Mouse (Mus musculus): ENCODE data around the gene 6030468B19Rik. TPM values are rescaled to one million over a fixed set of nuclear protein-coding genes. Genes with fewer than 3 reads are reported as not detected.

6030468B19Rik gene
- total and polyA plus RNA-seq, 3 experiments: 2.7 to 5.1 TPM; not detected in 1

DNA sequence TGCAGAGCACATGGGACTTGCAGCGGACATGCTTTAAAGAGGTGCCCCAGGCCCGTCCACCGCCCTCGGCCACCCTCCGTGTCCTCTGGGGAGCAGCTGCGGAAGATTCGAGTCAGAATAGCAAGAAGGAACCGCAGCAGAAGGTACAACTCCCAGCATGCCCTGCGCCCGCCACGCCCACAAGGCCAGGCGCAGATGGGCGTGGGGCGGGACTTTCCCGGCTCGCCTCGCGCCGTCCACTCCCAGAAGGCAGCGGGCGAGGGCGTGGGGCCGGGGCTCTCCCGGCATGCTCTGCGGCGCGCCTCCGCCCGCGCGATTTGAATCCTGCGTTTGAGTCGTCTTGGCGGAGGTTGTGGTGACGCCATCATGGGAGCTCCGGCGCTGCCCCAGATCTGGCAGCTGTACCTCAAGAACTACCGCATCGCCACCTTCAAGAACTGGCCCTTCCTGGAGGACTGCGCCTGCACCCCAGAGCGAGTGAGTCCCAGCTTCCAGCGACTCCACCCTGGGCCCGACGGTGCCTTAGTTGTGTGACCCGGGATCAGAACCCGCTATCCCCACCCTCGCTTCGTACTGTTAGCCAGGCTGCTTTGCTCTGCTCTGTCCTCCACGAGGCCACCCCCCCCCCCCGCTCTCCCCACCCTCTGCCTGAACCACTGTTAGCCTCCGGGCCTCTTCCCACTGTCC, 51.7 kb downstream of the 6030468B19Rik start, which contains the start of gene Birc5 (continued):
- TF ChIP-seq ZKSCAN1 (IDR thresholded peaks at IDR 0.05; ENCODE audit: low read depth, low read length) (no peak), E2F4 (IDR thresholded peaks at IDR 0.05; ENCODE audit: borderline replicate concordance, low read depth, low read length) (peak; percentile 93; the same call in 1 of the 2 replicates), TCF12 (IDR thresholded peaks at IDR 0.05; ENCODE audit: low read depth, low read length) (peak; percentile 62), ZNF384 (IDR thresholded peaks at IDR 0.05; ENCODE audit: low read depth, low read length) (no peak), POLR2A (IDR thresholded peaks at IDR 0.05; ENCODE audit: control insufficient read depth in 1 of 2, insufficient read depth in 1 of 2, low read depth in 1 of 2, low read length in 2 of 2, poor library complexity in 1 of 2) (peak; percentile 87 to 99), POLR2AphosphoS5 (IDR thresholded peaks at IDR 0.05; ENCODE audit: borderline replicate concordance, low read depth, low read length) (0 out of 2 replicates have a peak, but pooled peaks have one; percentile 46), RCOR1 (IDR thresholded peaks at IDR 0.05; ENCODE audit: low read depth, low read length) (no peak), SIN3A (IDR thresholded peaks at IDR 0.05; ENCODE audit: low read length) (peak; percentile 84; the same call in 1 of the 2 replicates), MYB (IDR thresholded peaks at IDR 0.05; ENCODE audit: low read depth, low read length) (no peak), JUND (IDR thresholded peaks at IDR 0.05; ENCODE audit: low read depth, low read length) (no peak), USF1 (IDR thresholded peaks at IDR 0.05; ENCODE audit: low read depth, low read length) (0 out of 2 replicates have a peak, but pooled peaks have one; percentile 52), MEF2A (IDR thresholded peaks at IDR 0.05; ENCODE audit: extremely low read depth, insufficient replicate concordance, low read depth, low read length, poor library complexity, severe bottlenecking) (0 out of 2 replicates have a peak, but pooled peaks have one; percentile 38), POLR2AphosphoS2 (IDR thresholded peaks at IDR 0.05; ENCODE audit: low read length) (peak; percentile 96)

DNA sequence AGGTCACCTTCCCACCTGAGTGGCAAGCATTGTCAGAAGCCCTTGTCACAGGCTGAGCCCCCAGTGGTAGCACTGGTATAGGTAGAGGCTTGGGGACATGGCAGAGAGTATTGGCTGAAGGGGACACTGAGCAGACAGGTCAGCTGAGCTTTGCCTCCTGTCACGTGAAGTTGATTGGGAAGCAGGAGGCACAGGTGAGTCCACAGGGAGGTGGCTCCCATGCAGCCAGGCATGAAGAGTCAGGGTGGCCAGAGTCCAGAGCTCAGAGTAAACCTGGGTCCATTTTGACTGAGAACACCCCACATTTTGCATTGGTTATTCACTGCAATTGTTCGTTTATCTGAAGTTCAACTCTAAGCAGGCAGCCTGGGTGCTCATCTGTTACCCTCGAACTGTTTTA, 55.4 kb downstream of the 6030468B19Rik start:
- DNase-seq (ENCODE audit: low read depth, low spot score): no peak
- H3K9ac ChIP-seq (ENCODE audit: control insufficient read depth, low read depth, low read length, poor library complexity, severe bottlenecking): no peak overlapping the region
- H3K9me3 ChIP-seq (replicated peaks; ENCODE audit: insufficient read depth, low read length): no peaks in the 10 kb centered on the region
- peaks cover 28% of the 10 kb centered on the region for H3K79me2 ChIP-seq (ENCODE audit: control insufficient read depth, insufficient read depth, low read length, poor library complexity)
- TF ChIP-seq NRF1 (IDR thresholded peaks at IDR 0.05; ENCODE audit: insufficient read depth, low read depth, low read length, poor library complexity, severe bottlenecking) (no peak), MAZ (IDR thresholded peaks at IDR 0.05; ENCODE audit: low read depth, low read length) (no peak), RAD21 (IDR thresholded peaks at IDR 0.05; ENCODE audit: low read depth, low read length) (no peak), MYC (IDR thresholded peaks at IDR 0.05; ENCODE audit: low read depth, low read length) (no peak), UBTF (IDR thresholded peaks at IDR 0.05; ENCODE audit: borderline replicate concordance, insufficient read depth, low read depth, low read length) (no peak), SMC3 (IDR thresholded peaks at IDR 0.05; ENCODE audit: low read depth, low read length) (no peak), MXI1 (IDR thresholded peaks at IDR 0.05; ENCODE audit: low read depth, low read length) (no peak), JUND (IDR thresholded peaks at IDR 0.05; ENCODE audit: low read depth, low read length) (no peak), ZC3H11A (IDR thresholded peaks at IDR 0.05; ENCODE audit: low read depth, low read length) (no peak)
- no peaks in the 10 kb centered on the region for H3K27me3 ChIP-seq (ENCODE audit: control insufficient read depth in 1 of 2, insufficient read depth in 2 of 2, low read length in 2 of 2)
- H3K36me3 ChIP-seq (ENCODE audit: control insufficient read depth in 1 of 2, insufficient read depth in 2 of 2, low read length in 2 of 2): peaks cover 16 to 33% of the 10 kb centered on the region in 2 experiments
- H3K4me3 ChIP-seq (ENCODE audit: control insufficient read depth in 1 of 2, insufficient read depth in 1 of 2, low read depth in 2 of 2, low read length in 2 of 2): no peak overlapping the region
- peaks cover 9 to 14% of the 10 kb centered on the region in 2 experiments for H3K4me1 ChIP-seq (ENCODE audit: control insufficient read depth in 1 of 2, insufficient read depth in 2 of 2, low read length in 2 of 2)
- H3K27ac ChIP-seq (ENCODE audit: control insufficient read depth, low read depth, low read length): no peak overlapping the region

All from MEL (cell line).